In the genomic region with DNA sequence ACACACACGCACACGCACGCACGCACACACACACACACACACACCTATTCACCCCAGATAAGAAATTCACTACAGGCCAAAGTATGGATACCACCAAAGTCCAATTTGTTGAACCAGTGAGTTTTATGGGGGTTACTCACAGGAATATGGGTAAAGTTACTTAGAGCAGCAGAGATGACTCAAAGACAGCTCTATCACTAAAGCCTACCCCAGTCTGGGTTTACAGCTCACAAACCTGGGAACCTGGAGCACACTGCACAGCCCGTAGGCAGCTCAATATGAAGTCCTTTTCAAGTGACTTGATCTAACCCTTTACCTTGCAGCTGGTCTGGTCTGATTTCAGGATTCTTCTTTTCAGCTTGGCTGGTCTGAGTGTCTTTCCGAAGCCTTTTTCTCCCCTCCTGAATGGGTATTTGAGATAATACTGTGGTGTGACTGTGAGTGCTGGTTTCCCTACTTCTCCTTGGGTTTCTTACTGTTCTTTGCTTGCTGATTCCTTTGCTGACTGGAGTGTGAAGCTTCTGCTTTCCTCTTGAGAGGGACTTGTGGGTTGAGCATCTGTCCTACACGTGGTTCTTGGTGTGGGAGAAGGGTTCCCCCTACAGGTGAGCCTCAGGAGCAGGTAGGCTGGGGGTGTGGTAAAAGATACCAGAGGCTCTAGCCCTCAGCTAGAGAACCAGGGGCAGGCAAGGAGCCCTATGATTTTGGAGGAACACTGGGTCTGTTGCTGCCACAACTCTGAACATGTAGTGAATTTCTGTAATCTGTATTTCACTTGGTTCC, we compare ENCODE assay signal across 10 mouse cellular contexts. TPM values are rescaled to one million over a fixed set of nuclear protein-coding genes. Genes with fewer than 3 reads are reported as not detected.
A peak's percentile ranks its signal among the peaks of the same experiment; 100 is the strongest.
DNase-seq lines count a peak whose midpoint lies in the region; TF ChIP-seq lines count a peak whose summit lies in the region.
"Had no signal": no experiment of that assay in that cellular context is flagged by ENCODE, and none has a peak within 500 bp of the region (broad histone marks: within the 10 kb centered on the region; RNA-seq: fewer than 3 reads in every experiment).

No protein-coding gene starts in this region.

- no peaks in the 10 kb centered on the region for H3K27me3 ChIP-seq in cerebellum, adult 2 months (ENCODE audit: control insufficient read depth, insufficient read depth, low read length)
- H3K27me3 ChIP-seq in small intestine, adult 2 months (ENCODE audit: control insufficient read depth, insufficient read depth, low read length): no peaks in the 10 kb centered on the region
- H3K27me3 ChIP-seq: heart, embryonic 15.5 days; neural tube, embryonic 12.5 days had no signal

- H3K4me3 ChIP-seq in cerebellum, adult 2 months (replicated peaks; ENCODE audit: insufficient read depth, low read depth, low read length): no peak overlapping the region
- H3K4me3 ChIP-seq in small intestine, adult 2 months (ENCODE audit: low read depth, low read length): no peak overlapping the region
- H3K4me3 ChIP-seq: heart, embryonic 15.5 days; neural tube, embryonic 12.5 days had no signal

- DNase-seq in adrenal gland, adult (ENCODE audit: inconsistent age in 2 of 2, low spot score in 1 of 2): peak; percentile 10 to 45
- no peak for DNase-seq in adrenal gland, postnatal 4 days (ENCODE audit: low spot score in 2 of 2)
- DNase-seq in A20 (ENCODE audit: low read depth, low spot score): peak; percentile 70
- DNase-seq in cerebellum, adult 2 months: peak; percentile 55 to 66
- DNase-seq in kidney, postnatal 14 days: peak; percentile 26
- no peak for DNase-seq in MN1 (ENCODE audit: low spot score)
- DNase-seq in heart, postnatal 36 days: no peak

- peaks cover 22% of the 10 kb centered on the region for H3K36me3 ChIP-seq in small intestine, adult 2 months (ENCODE audit: control insufficient read depth, insufficient read depth, low read length)

- intact Hi-C loops in heart, postnatal 36 days (cut with DNase I): no loop called here

- WGBS in cerebellum, adult 2 months: 57% methylated on average over 7 of the region's 7 CpGs
- 53% methylated on average over 7 of the region's 7 CpGs for WGBS in small intestine, adult 2 months

- peaks cover 12% of the 10 kb centered on the region for H3K4me1 ChIP-seq in cerebellum, adult 2 months (ENCODE audit: control insufficient read depth, insufficient read depth, low read length)
- 0 out of 2 replicates have a peak, but pooled peaks cover 1% of the 10 kb centered on the region for H3K4me1 ChIP-seq in small intestine, adult 2 months (ENCODE audit: control insufficient read depth, insufficient read depth, insufficient read length, low read length)
- H3K4me1 ChIP-seq: neural tube, embryonic 12.5 days had no signal

- no peak overlapping the region for H3K27ac ChIP-seq in cerebellum, adult 2 months (ENCODE audit: insufficient read depth, low read length)
- no peak overlapping the region for H3K27ac ChIP-seq in small intestine, adult 2 months (ENCODE audit: insufficient read depth, low read depth, low read length)
- H3K27ac ChIP-seq: heart, embryonic 15.5 days; neural tube, embryonic 12.5 days had no signal

- TF ChIP-seq POLR2A in cerebellum, adult 2 months (IDR thresholded peaks at IDR 0.05; ENCODE audit: borderline replicate concordance, insufficient read depth, low read length): no peak
- no peak for TF ChIP-seq POLR2A in small intestine, adult 2 months (IDR thresholded peaks at IDR 0.05; ENCODE audit: low read depth, low read length)

- TF ChIP-seq CTCF in cerebellum, adult 2 months (IDR thresholded peaks at IDR 0.05; ENCODE audit: borderline replicate concordance, insufficient read depth, low read depth, low read length): peak; percentile 85
- TF ChIP-seq CTCF in small intestine, adult 2 months (IDR thresholded peaks at IDR 0.05; ENCODE audit: extremely low read depth, insufficient read length, insufficient replicate concordance, low read depth, low read length): peak; percentile 61; the same call in 1 of the 2 replicates

RNA-seq across cellular contexts. Expression of a gene that starts 12.3 kb away (rescaled TPM):
- 10 to 100 TPM; 81.4 to 86.4 TPM for total RNA-seq in adrenal gland, postnatal 4 days (2021)
- polyA plus RNA-seq in cerebellum, adult 2 months (2012; rRNA removed): 52.4 and 58.0 TPM in 2 replicates
- 10.7 and 25.2 TPM in 2 replicates for polyA plus RNA-seq in small intestine, adult 2 months (2012; rRNA removed)
- total RNA-seq in heart, postnatal 36 days (2021): 10 to 100 TPM; 39.8 to 40.2 TPM

Comparison
In these comparisons a context has a peak if more than half of its experiments do, and no peak if none do; other contexts are left out.
1. DNase-seq: peak in adrenal gland, adult (2 of 2), A20 (single experiment), cerebellum, adult 2 months (2 of 2) and kidney, postnatal 14 days (single experiment); none in adrenal gland, postnatal 4 days (0 of 2), MN1 (single experiment) and heart, postnatal 36 days (0 of 2).